Mouse (Mus musculus): ENCODE results near the gene Rgl2. TPM values are rescaled to one million over a fixed set of nuclear protein-coding genes. Genes with fewer than 3 reads are reported as not detected.

Gene Rgl2
- total and polyA plus RNA-seq, 2 experiments from 2014 or later, result 21.1 to 144 TPM

DNA sequence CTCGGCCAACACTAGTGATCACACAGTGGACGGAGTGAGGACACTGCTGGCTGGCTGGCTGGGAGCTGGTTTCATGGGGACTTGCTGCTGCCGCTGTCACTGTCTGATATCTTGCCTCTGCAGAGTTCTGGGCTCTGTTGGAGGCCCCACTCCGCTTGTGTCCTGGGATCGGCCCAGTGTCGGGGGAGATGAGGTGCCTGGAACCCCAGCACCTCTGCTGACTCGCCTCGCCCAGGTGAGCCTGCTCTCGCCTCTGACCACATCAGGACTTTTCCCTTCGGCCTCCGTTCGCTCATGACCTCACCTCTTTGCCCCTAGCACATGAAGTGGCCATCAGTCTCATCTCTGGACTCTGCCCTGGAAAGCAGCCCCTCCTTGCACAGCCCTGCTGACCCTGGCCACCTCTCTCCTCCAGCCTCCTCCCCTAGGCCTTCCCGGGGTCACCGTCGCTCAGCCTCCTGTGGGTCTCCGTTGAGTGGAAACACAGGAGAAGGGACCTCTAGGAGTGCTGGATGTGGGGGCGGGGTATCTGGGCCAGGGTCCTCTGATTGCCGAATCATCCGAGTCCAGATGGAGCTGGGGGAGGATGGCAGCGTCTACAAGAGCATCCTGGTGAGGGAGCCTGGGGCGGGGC, 6.2 kb downstream of the Rgl2 start:
- Histone ChIP-seq H3K27me3 (ENCODE audit: control insufficient read depth, insufficient read depth, low read length) (no peaks in the 10 kb centered on the region), H3K27ac (ENCODE audit: low read depth) (no peak overlapping the region), H3K36me3 (replicated peaks; ENCODE audit: control insufficient read depth, insufficient read depth, low read length) (peaks cover 55% of the 10 kb centered on the region), H3K4me3 (ENCODE audit: low read depth, low read length) (no peak overlapping the region), H3K9me3 (replicated peaks; ENCODE audit: control insufficient read depth, low read length) (no peaks in the 10 kb centered on the region), H3K9ac (replicated peaks; ENCODE audit: low read depth, low read length) (no peak overlapping the region), H3K4me1 (ENCODE audit: control insufficient read depth, insufficient read depth) (peaks cover 14% of the 10 kb centered on the region), H3K4me2 (ENCODE audit: low read depth, low read length) (no peak overlapping the region)
- TF ChIP-seq CTCF (IDR thresholded peaks at IDR 0.05; ENCODE audit: low read depth) (no peak), EP300 (IDR thresholded peaks at IDR 0.05; ENCODE audit: low read depth) (no peak)
- 83% methylated on average over 21 of the region's 21 CpGs for WGBS
- DNase-seq (ENCODE audit: low spot score) (no peak), ATAC-seq (ENCODE audit: insufficient read depth, low read depth) (no peak)

DNA sequence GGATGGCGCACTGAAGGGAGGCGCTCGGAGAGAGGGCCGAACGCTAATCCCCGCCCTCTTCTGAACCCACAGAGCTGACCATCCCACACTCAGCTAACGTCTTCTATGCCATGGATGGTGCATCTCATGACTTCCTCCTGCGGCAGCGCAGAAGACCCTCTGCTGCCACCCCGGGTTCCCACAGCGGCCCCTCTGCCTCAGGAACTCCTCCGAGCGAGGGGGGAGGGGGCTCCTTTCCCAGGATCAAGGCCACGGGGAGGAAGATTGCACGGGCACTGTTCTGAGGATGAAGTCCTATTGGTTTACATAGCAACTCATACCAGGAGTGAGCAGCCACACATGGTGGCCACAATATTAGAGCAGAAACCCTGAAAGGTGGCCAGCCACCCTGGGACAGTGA, 7.7 kb downstream of the Rgl2 start:
- H3K4me1 ChIP-seq (ENCODE audit: control insufficient read depth, insufficient read depth), result peaks cover 13% of the 10 kb centered on the region
- no peak overlapping the region for H3K4me3 ChIP-seq (ENCODE audit: low read depth, low read length)
- 84% methylated on average over 15 of the region's 15 CpGs for WGBS
- H3K4me2 ChIP-seq (ENCODE audit: low read depth, low read length), result no peak overlapping the region
- no peaks in the 10 kb centered on the region for H3K27me3 ChIP-seq (ENCODE audit: control insufficient read depth, insufficient read depth, low read length)
- H3K27ac ChIP-seq (ENCODE audit: low read depth), result no peak overlapping the region
- TF ChIP-seq CTCF (IDR thresholded peaks at IDR 0.05; ENCODE audit: low read depth) (no peak), EP300 (IDR thresholded peaks at IDR 0.05; ENCODE audit: low read depth) (no peak)
- no peak overlapping the region for H3K9ac ChIP-seq (replicated peaks; ENCODE audit: low read depth, low read length)
- DNase-seq (ENCODE audit: low spot score) (no peak), ATAC-seq (ENCODE audit: insufficient read depth, low read depth) (no peak)
- peaks cover 52% of the 10 kb centered on the region for H3K36me3 ChIP-seq (replicated peaks; ENCODE audit: control insufficient read depth, insufficient read depth, low read length)
- H3K9me3 ChIP-seq (replicated peaks; ENCODE audit: control insufficient read depth, low read length), result no peaks in the 10 kb centered on the region

DNA sequence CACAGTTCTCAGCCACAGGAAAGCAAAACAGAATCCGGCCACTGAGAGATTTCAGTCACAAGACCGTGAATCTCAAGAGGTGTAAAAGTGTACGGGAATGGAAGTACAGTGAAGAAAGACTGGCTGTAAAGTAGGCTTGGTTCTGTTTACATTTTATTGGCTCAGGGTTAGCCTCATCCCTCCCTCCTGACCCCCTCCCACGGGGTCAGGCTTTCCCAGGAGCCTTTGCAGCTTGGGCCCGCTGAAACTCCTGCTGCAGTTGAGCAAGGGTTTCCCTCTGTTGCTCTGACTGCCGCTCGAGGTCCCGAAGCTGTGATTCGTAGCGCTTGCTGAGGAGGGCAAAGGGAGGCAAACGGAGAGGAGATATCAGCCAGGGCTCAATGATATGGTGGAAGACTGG, 9.4 kb downstream of the Rgl2 start:
- WGBS, result 70% methylated on average over 11 of the region's 11 CpGs

DNA sequence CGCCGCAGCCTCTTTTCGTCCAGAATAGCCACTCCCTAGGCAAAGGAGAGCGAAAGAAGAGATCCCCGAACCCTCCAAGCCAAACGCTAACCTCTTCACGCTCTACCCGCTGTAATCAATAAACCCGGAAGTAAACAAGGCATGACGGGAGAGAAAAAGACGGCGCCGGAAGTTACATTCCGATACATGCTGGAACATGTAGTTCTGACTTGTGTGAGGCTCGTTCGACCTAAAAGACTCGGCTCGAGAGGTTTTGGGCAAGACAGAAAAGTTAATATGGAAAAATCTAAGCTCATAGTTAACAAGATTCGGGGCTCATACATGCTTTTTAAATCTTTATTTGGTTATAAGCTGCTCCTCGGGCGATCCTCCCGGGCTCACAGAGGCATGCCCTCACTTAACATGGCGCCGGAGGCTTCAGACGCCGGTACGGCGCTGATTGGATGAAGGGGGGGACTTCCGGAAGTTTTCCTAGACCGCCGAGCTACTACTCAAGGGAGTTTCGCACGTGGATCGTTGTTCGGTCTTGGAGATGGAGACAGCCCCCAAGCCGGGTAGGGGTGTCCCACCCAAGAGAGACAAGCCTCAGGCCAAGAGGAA, 11.0 kb downstream of the Rgl2 start, which contains the start of the genes Pfdn6 and Wdr46:
Gene Pfdn6 (minus strand): TSS at position 138 of the 600 bp plus-strand sequence.
Gene Wdr46 (plus strand): TSS at position 455 of the 600 bp plus-strand sequence.
- H3K4me3 ChIP-seq (ENCODE audit: low read depth, low read length), result peak within 1 kb of the TSS; percentile 77

More for the DNA sequence above, 9.4 kb downstream of the Rgl2 start:
- Histone ChIP-seq H3K9ac (replicated peaks; ENCODE audit: low read depth, low read length) (no peak overlapping the region), H3K9me3 (replicated peaks; ENCODE audit: control insufficient read depth, low read length) (no peaks in the 10 kb centered on the region), H3K4me3 (ENCODE audit: low read depth, low read length) (no peak overlapping the region), H3K27me3 (ENCODE audit: control insufficient read depth, insufficient read depth, low read length) (no peaks in the 10 kb centered on the region), H3K27ac (ENCODE audit: low read depth) (no peak overlapping the region), H3K4me2 (ENCODE audit: low read depth, low read length) (no peak overlapping the region), H3K36me3 (replicated peaks; ENCODE audit: control insufficient read depth, insufficient read depth, low read length) (peaks cover 46% of the 10 kb centered on the region), H3K4me1 (ENCODE audit: control insufficient read depth, insufficient read depth) (peaks cover 13% of the 10 kb centered on the region)
- DNase-seq (ENCODE audit: low spot score) (no peak), ATAC-seq (ENCODE audit: insufficient read depth, low read depth) (no peak)
- no peak for TF ChIP-seq EP300 (IDR thresholded peaks at IDR 0.05; ENCODE audit: low read depth)
- TF ChIP-seq CTCF (IDR thresholded peaks at IDR 0.05; ENCODE audit: low read depth), result no peak

DNA sequence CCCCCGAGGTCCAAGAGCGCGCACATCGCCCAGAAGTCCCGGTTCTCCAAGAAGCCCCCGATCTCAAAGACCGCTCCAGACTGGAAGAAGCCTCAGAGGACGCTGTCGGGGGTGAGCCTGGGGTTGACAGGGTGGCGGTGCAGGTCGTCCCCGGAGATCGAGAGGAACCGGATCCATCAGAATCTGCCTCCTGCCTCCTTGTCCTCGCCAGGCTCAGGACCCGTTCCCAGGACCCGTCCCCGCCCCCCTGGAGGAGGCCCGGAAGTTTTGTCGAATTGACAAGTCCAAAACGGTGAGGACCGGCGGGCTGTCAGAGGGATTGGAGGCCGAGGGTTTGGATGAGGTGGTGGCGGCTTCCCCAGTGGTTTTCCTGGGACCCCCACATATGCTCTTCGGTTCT, 11.6 kb downstream of the Rgl2 start:
- 2% methylated on average over 26 of the region's 26 CpGs for WGBS
- Histone ChIP-seq H3K9me3 (replicated peaks; ENCODE audit: control insufficient read depth, low read length) (no peaks in the 10 kb centered on the region), H3K4me1 (ENCODE audit: control insufficient read depth, insufficient read depth) (peaks cover 13% of the 10 kb centered on the region), H3K27ac (ENCODE audit: low read depth) (0 out of 2 replicates have a peak overlapping the region, but pooled peaks have one; percentile 41), H3K36me3 (replicated peaks; ENCODE audit: control insufficient read depth, insufficient read depth, low read length) (peaks cover 38% of the 10 kb centered on the region), H3K27me3 (ENCODE audit: control insufficient read depth, insufficient read depth, low read length) (no peaks in the 10 kb centered on the region), H3K9ac (replicated peaks; ENCODE audit: low read depth, low read length) (peak overlapping the region; percentile 87), H3K4me3 (ENCODE audit: low read depth, low read length) (peak overlapping the region; percentile 77), H3K4me2 (ENCODE audit: low read depth, low read length) (peak overlapping the region; percentile 100)
- no peak for TF ChIP-seq CTCF (IDR thresholded peaks at IDR 0.05; ENCODE audit: low read depth)
- no peak for TF ChIP-seq EP300 (IDR thresholded peaks at IDR 0.05; ENCODE audit: low read depth)
- no peak for DNase-seq (ENCODE audit: low spot score)
- ATAC-seq (ENCODE audit: insufficient read depth, low read depth), result no peak

More for the DNA sequence above, 11.0 kb downstream of the Rgl2 start, which contains the start of the genes Pfdn6 and Wdr46:
- H3K9me3 ChIP-seq (replicated peaks; ENCODE audit: control insufficient read depth, low read length), result no peaks in the 10 kb centered on the region
- H3K4me2 ChIP-seq (ENCODE audit: low read depth, low read length), result peak within 1 kb of the TSS; percentile 100
- H3K36me3 ChIP-seq (replicated peaks; ENCODE audit: control insufficient read depth, insufficient read depth, low read length), result peaks cover 45% of the 10 kb centered on the region
- peak within 1 kb of the TSS; percentile 87 for H3K9ac ChIP-seq (replicated peaks; ENCODE audit: low read depth, low read length)
- ATAC-seq (ENCODE audit: insufficient read depth, low read depth), result peak; percentile 88
- H3K27me3 ChIP-seq (ENCODE audit: control insufficient read depth, insufficient read depth, low read length), result no peaks in the 10 kb centered on the region
- peak within 1 kb of the TSS; percentile 41; the same call in 1 of the 2 replicates for H3K27ac ChIP-seq (ENCODE audit: low read depth)
- peak; percentile 39; the same call in 1 of the 2 replicates for TF ChIP-seq EP300 (IDR thresholded peaks at IDR 0.05; ENCODE audit: low read depth)
- no peak for TF ChIP-seq CTCF (IDR thresholded peaks at IDR 0.05; ENCODE audit: low read depth)
- DNase-seq (ENCODE audit: low spot score), result peak; percentile 94
- peaks cover 13% of the 10 kb centered on the region for H3K4me1 ChIP-seq (ENCODE audit: control insufficient read depth, insufficient read depth)
- under 1% methylated on average over 36 of the region's 36 CpGs for WGBS

Measured in heart, postnatal 0 days (tissue).